8 mouse cellular contexts compared by ENCODE assay signal in the genomic region with DNA sequence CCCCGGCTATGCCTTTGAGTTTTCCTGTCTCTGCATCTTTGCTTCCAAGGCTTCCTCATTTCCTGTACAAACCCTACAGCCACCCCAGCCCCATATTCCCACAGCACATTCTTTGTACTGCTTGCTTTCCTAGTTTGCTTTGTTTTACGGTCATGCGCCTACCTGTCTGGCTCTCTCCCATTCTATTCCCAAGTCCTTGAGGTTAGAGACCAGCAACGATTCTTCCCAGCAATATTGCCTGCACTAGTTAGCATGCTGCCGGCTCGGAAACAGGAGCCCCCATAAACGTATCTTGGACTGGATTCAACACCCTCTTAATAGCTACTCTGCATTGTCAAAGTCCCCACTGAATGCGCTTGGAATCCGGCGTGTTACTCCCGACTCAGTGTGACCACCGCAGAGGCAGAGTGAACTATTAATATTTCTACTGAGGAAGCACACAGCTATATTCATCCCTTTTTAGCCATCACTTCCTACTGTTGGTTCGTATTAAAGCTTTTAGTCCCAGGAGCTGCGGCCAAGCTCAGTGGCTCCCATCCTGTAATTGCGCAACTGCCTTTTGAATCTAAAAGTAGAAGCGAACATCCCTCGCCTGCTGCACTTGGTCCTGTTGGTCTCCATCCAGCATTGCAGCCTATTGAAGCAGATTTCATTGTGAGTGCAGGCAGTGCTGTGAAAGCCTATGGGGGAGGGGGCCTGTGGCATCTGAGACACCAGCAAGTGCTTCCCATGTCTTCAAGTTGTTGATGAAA. TPM values are rescaled to one million over a fixed set of nuclear protein-coding genes. Genes with fewer than 3 reads are reported as not detected.
A peak's percentile ranks its signal among the peaks of the same experiment; 100 is the strongest.
DNase-seq lines count a peak whose midpoint lies in the region; ATAC-seq and TF ChIP-seq lines count a peak whose summit lies in the region.

No protein-coding gene starts in this region.

- peak overlapping the region; percentile 40; the same call in 1 of the 2 replicates for H3K9ac ChIP-seq in forebrain, postnatal 0 days

- H3K4me3 ChIP-seq in forebrain, postnatal 0 days (ENCODE audit: low read depth, low read length) = peak overlapping the region; percentile 30
- peak overlapping the region; percentile 23 for H3K4me3 ChIP-seq in olfactory bulb, adult 2 months (ENCODE audit: insufficient read depth, low read depth, low read length)

- H3K36me3 ChIP-seq in forebrain, postnatal 0 days (ENCODE audit: insufficient read depth) = no peaks in the 10 kb centered on the region

- no peaks in the 10 kb centered on the region for H3K27me3 ChIP-seq in forebrain, postnatal 0 days (ENCODE audit: insufficient read depth, low read length)

- H3K27ac ChIP-seq in forebrain, postnatal 0 days (ENCODE audit: low read depth, low read length) = peak overlapping the region; percentile 64
- peak overlapping the region; percentile 72 for H3K27ac ChIP-seq in olfactory bulb, adult 2 months (ENCODE audit: insufficient read depth, low read depth, low read length)

- no peaks in the 10 kb centered on the region for H3K9me3 ChIP-seq in forebrain, postnatal 0 days (ENCODE audit: low read length)

- no peak for TF ChIP-seq POLR2A in olfactory bulb, adult 2 months (IDR thresholded peaks at IDR 0.05; ENCODE audit: insufficient read depth, low read depth, low read length)

- peak; percentile 71 for ATAC-seq in forebrain, postnatal 0 days

- peak overlapping the region; percentile 49 for H3K4me2 ChIP-seq in forebrain, postnatal 0 days (ENCODE audit: low read depth)

- peak; percentile 30 for DNase-seq in adrenal gland, adult 2 months
- no peak for DNase-seq in adrenal gland, adult 18-20 months (ENCODE audit: low spot score in 2 of 2)
- peak; percentile 7 to 30 for DNase-seq in adrenal gland, postnatal 36 days
- peak; percentile 81 for DNase-seq in forebrain, postnatal 0 days
- DNase-seq in heart, postnatal 10 days = peak; percentile 78 to 83
- DNase-seq in left cerebral cortex, postnatal 10 days (ENCODE audit: extremely low spot score in 1 of 2, low spot score in 2 of 2) = peak; percentile 73 to 82
- DNase-seq in thymus, postnatal 36 days = no peak

- H3K4me1 ChIP-seq in forebrain, postnatal 0 days (ENCODE audit: insufficient read depth) = peaks cover 21% of the 10 kb centered on the region
- H3K4me1 ChIP-seq in olfactory bulb, adult 2 months (ENCODE audit: control insufficient read depth, insufficient read depth, low read length) = peaks cover 14% of the 10 kb centered on the region

- peak; percentile 46 for TF ChIP-seq CTCF in forebrain, postnatal 0 days (IDR thresholded peaks at IDR 0.05; ENCODE audit: low read depth)
- TF ChIP-seq CTCF in olfactory bulb, adult 2 months (IDR thresholded peaks at IDR 0.05; ENCODE audit: insufficient read depth, low read depth, low read length) = no peak

- WGBS in forebrain, postnatal 0 days = 12% methylated on average over 17 of the region's 17 CpGs
- 9% methylated on average over 17 of the region's 17 CpGs for WGBS in olfactory bulb, adult 2 months

- intact Hi-C loops in heart, postnatal 10 days (cut with DNase I) = no loop called here
- intact Hi-C loops in left cerebral cortex, postnatal 10 days (cut with DNase I) = no loop called here

RNA-seq across cellular contexts. Expression of gene Slc1a3, which starts 47.0 kb away (rescaled TPM):
- 10 to 100 TPM; 30.1 to 79.0 TPM for total RNA-seq in adrenal gland, adult 2 months (2021)
- 14.0 and 32.0 TPM in 2 replicates for polyA plus RNA-seq in adrenal gland, adult 2 months (2012; rRNA removed)
- total RNA-seq in adrenal gland, adult 18-20 months (2021) = 10 to 100 TPM; 17.7 to 32.8 TPM
- total RNA-seq in adrenal gland, postnatal 36 days (2021) = 10 to 100 TPM; 28.5 to 34.0 TPM
- 210 and 234 TPM in 2 replicates for total RNA-seq in forebrain, postnatal 0 days (2014; rRNA removed)
- 147 and 192 TPM in 2 replicates for polyA plus RNA-seq in forebrain, postnatal 0 days (2015; fragmentation: Nextera tagmentation; extraction: Ambion mirVana)
- total RNA-seq in heart, postnatal 10 days (2021) = 1 to 10 TPM; 1.3 to 3.4 TPM
- total RNA-seq in left cerebral cortex, postnatal 10 days (2021) = 100 to 1,000 TPM; 295 to 305 TPM
- polyA plus RNA-seq in olfactory bulb, adult 2 months (2012; ENCODE audit: insufficient read depth, insufficient read length, low replicate concordance, missing spikeins) = 294 and 312 TPM in 2 replicates

Comparison
In these comparisons a context has a peak if more than half of its experiments do, and no peak if none do; other contexts are left out.
1. DNase-seq: peak in adrenal gland, adult 2 months (single experiment), adrenal gland, postnatal 36 days (2 of 2), forebrain, postnatal 0 days (single experiment), heart, postnatal 10 days (2 of 2) and left cerebral cortex, postnatal 10 days (2 of 2); none in adrenal gland, adult 18-20 months (0 of 2) and thymus, postnatal 36 days (0 of 2).
2. RNA of gene Slc1a3, which starts 47.0 kb away (total RNA-seq): 295 to 305 TPM in left cerebral cortex, postnatal 10 days, 210 to 234 TPM in forebrain, postnatal 0 days, 30.1 to 79.0 TPM in adrenal gland, adult 2 months, 28.5 to 34.0 TPM in adrenal gland, postnatal 36 days and 17.7 to 32.8 TPM in adrenal gland, adult 18-20 months; 1.3 to 3.4 TPM in heart, postnatal 10 days; every median in the first group is over 4 times any median in the second.